Mouse (Mus musculus) liver, embryonic 14.5 days (tissue): ENCODE data around the gene Megf8. TPM values are rescaled to one million over a fixed set of nuclear protein-coding genes. Genes with fewer than 3 reads are reported as not detected.

Experiments
- ATAC-seq: fragments of 200-750 bp; cut with Nextera tagmentation; 2 replicates; pipeline ENCODE4 v1.8.0; 2017; ENCODE audit warnings: moderate number of reproducible peaks, mild to moderate bottlenecking, moderate library complexity; ENCODE audit not compliant: insufficient read depth
- DNase-seq, 3 experiments: peaks; one replicate each; pipeline ENCODE4 v3.0.0-alpha.2; 2012 to 2013; ENCODE audit warnings: low read depth in 3 of 3, low spot score in 3 of 3
- H3K27ac ChIP-seq: fragments of 300-500 bp; sonication (generic); 2 replicates; pipeline ENCODE4 v1.5.1; 2014; ENCODE audit warnings: moderate library complexity, mild to moderate bottlenecking, control low read depth, inconsistent platforms
- H3K27me3 ChIP-seq: fragments of 300-500 bp; sonication (generic); 2 replicates; pipeline ENCODE4 v1.6.1; 2014; ENCODE audit warnings: mild to moderate bottlenecking, low read length, moderate library complexity; ENCODE audit not compliant: control insufficient read depth, insufficient read depth
- H3K36me3 ChIP-seq: fragments of 300-500 bp; sonication (generic); replicated peaks from 2 replicates; pipeline ENCODE4 v1.6.1; 2014; ENCODE audit warnings: low read depth; ENCODE audit not compliant: control insufficient read depth, insufficient read depth
- H3K4me1 ChIP-seq, 2 experiments: fragments of 200-500 bp in 1 of 2; fragments of 300-500 bp in 1 of 2; sonication (generic) in 1 of 2; replicated peaks; 2 replicates each; pipeline ENCODE4 v1.6.1; 2012 to 2014; ENCODE audit warnings: antibody characterized with exemption in 1 of 2, inconsistent platforms in 1 of 2, low read length in 1 of 2; ENCODE audit not compliant: control insufficient read depth in 2 of 2, insufficient read depth in 2 of 2
- H3K4me2 ChIP-seq: fragments of 300-500 bp; sonication (generic); 2 replicates; pipeline ENCODE4 v1.6.1; 2014; ENCODE audit warnings: low read depth, mild to moderate bottlenecking, control low read depth, moderate library complexity
- H3K4me3 ChIP-seq, 2 experiments: fragments of 200-500 bp in 1 of 2; fragments of 300-500 bp in 1 of 2; sonication (generic) in 1 of 2; 2 replicates each; pipeline ENCODE4 v1.5.1; 2012 to 2014; ENCODE audit warnings: low read depth in 2 of 2, low read length in 2 of 2, mild to moderate bottlenecking in 2 of 2, control low read depth in 1 of 2, inconsistent platforms in 1 of 2, moderate library complexity in 1 of 2; ENCODE audit not compliant: insufficient read depth in 1 of 2
- H3K9ac ChIP-seq: fragments of 300-500 bp; sonication (generic); replicated peaks from 2 replicates; pipeline ENCODE4 v1.6.1; 2014; ENCODE audit warnings: mild to moderate bottlenecking, control low read depth, moderate library complexity
- H3K9me3 ChIP-seq: fragments of 300-500 bp; sonication (generic); 2 replicates; pipeline ENCODE4 v1.6.1; 2016; ENCODE audit warnings: low read length, mixed read lengths; ENCODE audit not compliant: control insufficient read depth
- CTCF ChIP-seq: IDR thresholded peaks from 2 replicates; pipeline ENCODE4 v1.5.1; 2016; ENCODE audit warnings: antibody characterized with exemption, low read depth, control low read depth
- EP300 ChIP-seq: IDR thresholded peaks from 2 replicates; pipeline ENCODE4 v1.6.1; 2016; ENCODE audit warnings: antibody characterized with exemption, low read depth
- WGBS: fragments of 180-500 bp; shearing (Covaris S2); extraction: QIAGEN DNeasy Blood & Tissue Kit; methylation state at CpG from one replicate; pipeline ENCODE4 v1.1.7; 2014; ENCODE audit not compliant: insufficient replicate concordance; 5-methylcytosine and 5-hydroxymethylcytosine counted together
- polyA plus RNA-seq, 2 experiments: library from polyadenylated mRNA; depleted of rRNA in 1 of 2; stranded (reverse) in 1 of 2; unstranded in 1 of 2; fragments of >200 nt; fragmentation: Nextera tagmentation in 1 of 2; extraction: Ambion mirVana in 1 of 2; gene quantifications; 2 replicates each; pipeline versions ENCODE4 v1.2.1 to v1.2.3; 2012 to 2014

Megf8 gene
- polyA plus RNA-seq, 2 experiments, result 0.53 to 1.3 TPM

DNA sequence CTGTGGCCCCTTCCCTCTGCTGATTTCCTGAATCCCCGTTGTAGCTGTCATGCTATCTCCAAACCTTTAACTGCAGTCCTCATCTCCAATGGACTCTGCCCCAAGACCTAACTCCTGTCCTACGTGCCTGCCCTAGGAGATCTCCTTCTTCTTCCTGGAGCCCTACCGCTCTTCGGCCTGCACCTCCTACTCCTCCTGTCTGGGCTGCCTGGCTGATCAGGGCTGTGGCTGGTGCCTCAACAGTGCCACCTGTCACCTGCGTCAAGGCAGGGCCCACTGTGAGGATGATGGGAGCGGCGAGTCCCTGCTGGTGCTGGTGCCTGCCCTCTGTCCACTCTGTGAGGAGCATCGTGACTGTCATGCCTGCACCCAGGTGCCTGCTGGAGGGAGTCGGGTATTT lies 22.4 kb downstream of the Megf8 start:
- no peak for DNase-seq
- Histone ChIP-seq H3K36me3 (no peaks in the 10 kb centered on the region), H3K27me3 (no peaks in the 10 kb centered on the region), H3K9me3 (no peaks in the 10 kb centered on the region), H3K9ac (no peak overlapping the region), H3K27ac (no peak overlapping the region), H3K4me3 (no peak overlapping the region), H3K4me2 (no peak overlapping the region), H3K4me1 (no peaks in the 10 kb centered on the region)
- TF ChIP-seq CTCF (no peak), EP300 (no peak)
- ATAC-seq, result no peak
- 71% methylated on average over 9 of the region's 9 CpGs for WGBS

DNA sequence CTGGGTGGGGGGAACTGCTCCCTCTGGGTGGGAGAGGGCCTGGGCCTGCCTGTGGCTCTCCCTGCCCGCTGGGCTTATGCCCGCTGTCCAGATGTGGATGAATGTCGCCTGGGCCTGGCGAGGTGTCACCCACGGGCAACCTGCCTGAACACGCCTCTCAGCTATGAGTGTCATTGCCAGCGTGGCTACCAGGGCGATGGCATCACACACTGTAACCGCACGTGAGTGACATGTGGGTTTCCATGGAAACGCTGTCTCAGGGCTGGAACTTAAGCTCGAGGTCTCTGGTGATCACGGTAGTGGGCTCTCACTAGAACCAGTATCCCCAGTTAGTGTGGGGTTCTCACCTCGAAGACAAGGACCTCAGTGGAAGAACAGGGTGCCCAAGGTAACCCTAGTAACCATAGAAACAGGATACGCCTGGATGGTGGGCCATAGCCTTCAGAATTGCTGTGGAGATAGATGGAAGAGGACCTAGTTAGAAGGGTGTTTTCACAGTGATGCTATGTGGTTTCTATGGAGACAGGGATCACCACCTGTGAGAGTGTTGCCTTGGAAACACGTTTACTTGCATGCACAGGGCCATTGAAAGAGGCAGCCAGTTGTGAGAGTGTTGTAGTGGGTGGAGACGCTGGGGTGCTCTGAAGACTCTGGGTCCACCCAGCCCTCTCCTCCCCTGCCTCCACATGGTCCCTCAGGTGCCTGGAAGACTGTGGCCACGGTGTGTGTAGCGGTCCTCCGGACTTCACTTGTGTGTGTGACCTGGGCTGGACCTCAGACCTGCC lies 24.2 kb downstream of the Megf8 start:
- no peak for TF ChIP-seq CTCF
- no peak for TF ChIP-seq EP300
- DNase-seq (no peak), ATAC-seq (no peak)
- WGBS, result 68% methylated on average over 20 of the region's 20 CpGs
- Histone ChIP-seq H3K9me3 (no peaks in the 10 kb centered on the region), H3K4me1 (no peaks in the 10 kb centered on the region), H3K27ac (no peak overlapping the region), H3K36me3 (no peaks in the 10 kb centered on the region), H3K4me2 (no peak overlapping the region), H3K4me3 (no peak overlapping the region), H3K27me3 (no peaks in the 10 kb centered on the region), H3K9ac (no peak overlapping the region)

DNA sequence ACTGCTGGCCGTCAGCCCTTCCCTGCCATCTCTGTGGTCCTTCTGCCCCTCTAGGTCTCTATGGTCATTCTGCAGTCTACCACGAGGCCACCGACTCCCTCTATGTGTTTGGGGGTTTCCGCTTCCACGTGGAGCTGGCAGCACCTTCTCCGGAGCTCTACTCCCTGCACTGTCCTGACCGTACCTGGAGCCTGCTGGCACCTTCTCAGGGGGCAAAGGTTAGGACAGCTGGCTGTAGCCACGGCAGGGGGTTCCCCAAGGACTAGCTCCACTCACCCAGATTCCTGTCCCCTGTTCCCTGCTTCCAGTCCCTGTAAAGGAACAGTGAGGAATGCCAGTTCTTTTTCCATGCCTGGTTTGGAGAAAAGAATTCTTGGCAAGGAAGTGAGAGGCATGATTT lies 31.9 kb downstream of the Megf8 start:
- H3K27me3 ChIP-seq, result no peaks in the 10 kb centered on the region
- no peak overlapping the region for H3K9ac ChIP-seq
- no peak overlapping the region for H3K27ac ChIP-seq
- no peaks in the 10 kb centered on the region for H3K36me3 ChIP-seq
- DNase-seq, result no peak
- no peaks in the 10 kb centered on the region for H3K4me1 ChIP-seq
- H3K4me2 ChIP-seq, result no peak overlapping the region
- no peaks in the 10 kb centered on the region for H3K9me3 ChIP-seq
- ATAC-seq, result no peak
- no peak for TF ChIP-seq EP300
- no peak for TF ChIP-seq CTCF
- H3K4me3 ChIP-seq, result no peak overlapping the region
- 72% methylated on average over 8 of the region's 8 CpGs for WGBS

GRCm38 (mm10) chr7:25358721-25359206 lies 41.8 kb downstream of the Megf8 start:
- DNase-seq (no peak), ATAC-seq (no peak)
- Histone ChIP-seq H3K27ac (no peak overlapping the region), H3K4me3 (no peak overlapping the region), H3K36me3 (no peaks in the 10 kb centered on the region), H3K9me3 (no peaks in the 10 kb centered on the region), H3K4me1 (no peaks in the 10 kb centered on the region), H3K27me3 (no peaks in the 10 kb centered on the region), H3K4me2 (no peak overlapping the region), H3K9ac (no peak overlapping the region)
- no peak for TF ChIP-seq CTCF
- no peak for TF ChIP-seq EP300
- 75% methylated on average over 19 of the region's 19 CpGs for WGBS

GRCm38 (mm10) chr7:25363151-25363550 lies 46.2 kb downstream of the Megf8 start:
- TF ChIP-seq EP300, result no peak
- TF ChIP-seq CTCF, result peak; percentile 55
- Histone ChIP-seq H3K9ac (no peak overlapping the region), H3K36me3 (no peaks in the 10 kb centered on the region), H3K4me2 (no peak overlapping the region), H3K4me1 (no peaks in the 10 kb centered on the region), H3K4me3 (no peak overlapping the region), H3K9me3 (no peaks in the 10 kb centered on the region), H3K27me3 (peaks cover 15% of the 10 kb centered on the region), H3K27ac (no peak overlapping the region)
- DNase-seq, result no peak
- 76% methylated on average over 19 of the region's 19 CpGs for WGBS
- ATAC-seq, result no peak
